Mouse (Mus musculus): ENCODE results near the gene Dtx3. TPM values are rescaled to one million over a fixed set of nuclear protein-coding genes. Genes with fewer than 3 reads are reported as not detected.

Gene Dtx3
- polyA plus RNA-seq, 1 experiment, result 49.8 TPM

DNA sequence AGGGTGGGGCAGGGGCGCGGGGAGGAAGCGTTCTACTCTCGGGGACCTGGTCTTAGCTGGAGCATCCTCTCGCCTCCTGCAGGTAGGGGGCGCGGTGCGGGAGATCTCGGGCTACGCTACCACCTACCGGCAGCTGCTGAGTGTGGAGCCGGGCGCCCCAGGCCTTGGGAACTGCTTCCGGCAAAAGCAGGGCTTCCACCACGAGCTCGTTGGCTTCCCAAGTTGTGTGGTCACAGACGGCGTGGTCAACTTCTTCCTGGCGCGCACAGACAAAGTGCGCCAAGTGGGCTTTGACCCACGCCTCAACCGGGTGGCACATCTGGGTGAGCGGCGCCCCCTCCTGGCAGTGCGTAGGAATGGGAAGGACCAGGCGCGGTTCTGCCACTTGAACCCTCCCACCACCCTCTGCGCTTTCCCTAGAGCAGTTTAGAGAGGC lies 24.7 kb downstream of the Dtx3 start:
- Histone ChIP-seq H3K27ac (ENCODE audit: insufficient read depth, low read length) (no peak overlapping the region), H3K27me3 (ENCODE audit: control insufficient read depth, insufficient read depth, low read length, poor library complexity, severe bottlenecking) (no peaks in the 10 kb centered on the region), H3K4me1 (ENCODE audit: control insufficient read depth, insufficient read depth, low read length) (peaks cover 4% of the 10 kb centered on the region), H3K4me3 (ENCODE audit: low read depth, low read length) (peak overlapping the region; percentile 75), H3K9ac (ENCODE audit: low read depth, poor library complexity, severe bottlenecking) (peak overlapping the region; percentile 54), H3K9me3 (replicated peaks; ENCODE audit: control insufficient read depth, insufficient read depth, low read length, poor library complexity, severe bottlenecking) (no peaks in the 10 kb centered on the region), H3K36me3 (ENCODE audit: control insufficient read depth, insufficient read depth, low read length, poor library complexity, severe bottlenecking) (no peaks in the 10 kb centered on the region)
- TF ChIP-seq CTCF (IDR thresholded peaks at IDR 0.05; ENCODE audit: low read depth, low read length), result peak; percentile 81
- no peak for TF ChIP-seq EP300 (IDR thresholded peaks at IDR 0.05; ENCODE audit: insufficient read depth, low read depth, low read length)
- TF ChIP-seq POLR2A (IDR thresholded peaks at IDR 0.05; ENCODE audit: insufficient read depth, low read length), result no peak

DNA sequence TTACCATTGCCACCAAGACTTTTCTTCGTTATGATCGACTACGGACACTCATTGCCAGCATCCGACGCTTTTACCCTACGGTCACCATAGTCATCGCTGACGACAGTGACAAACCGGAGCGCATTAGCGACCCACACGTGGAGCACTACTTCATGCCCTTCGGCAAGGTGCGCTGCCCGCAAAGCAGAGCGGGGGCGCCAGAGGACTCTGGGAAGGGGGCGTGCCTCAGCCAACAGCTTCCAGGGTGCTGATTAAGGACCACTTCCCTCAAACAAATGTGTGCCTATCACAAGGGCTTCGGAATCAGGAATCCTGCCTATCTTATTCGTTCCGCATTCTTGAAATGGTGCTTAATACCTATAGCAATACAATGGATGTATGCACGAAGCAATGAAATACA lies 25.5 kb downstream of the Dtx3 start:
- H3K27ac ChIP-seq (ENCODE audit: insufficient read depth, low read length), result no peak overlapping the region

DNA sequence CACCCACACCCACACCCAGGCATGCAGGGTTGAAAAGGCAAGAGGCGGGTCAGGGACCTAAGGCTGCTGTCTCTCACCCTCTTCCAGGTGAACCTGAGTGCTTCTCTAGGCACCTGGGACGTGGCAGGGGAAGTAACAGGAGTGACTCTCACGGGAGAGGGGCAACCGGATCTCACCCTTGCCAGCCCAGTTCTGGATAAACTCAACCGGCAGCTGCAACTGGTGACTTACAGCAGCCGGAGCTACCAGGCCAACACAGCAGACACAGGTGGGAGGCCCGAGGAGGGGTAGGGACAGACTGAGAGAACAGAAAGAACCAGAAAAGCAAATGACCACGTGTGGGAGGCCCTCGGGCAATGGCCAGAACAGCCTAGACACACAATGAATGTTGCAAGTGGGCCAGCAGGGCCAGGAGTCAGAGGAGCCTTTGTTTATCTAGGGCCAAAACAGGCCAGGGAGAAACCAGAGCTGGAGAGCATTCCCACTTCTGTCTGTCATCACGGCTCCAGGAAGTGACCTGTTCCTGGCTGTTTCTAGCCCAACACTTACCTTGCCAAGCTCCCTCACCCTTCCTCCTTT lies 27.8 kb downstream of the Dtx3 start:
- Histone ChIP-seq H3K4me1 (ENCODE audit: control insufficient read depth, insufficient read depth, low read length) (peaks cover 7% of the 10 kb centered on the region), H3K9ac (ENCODE audit: low read depth, poor library complexity, severe bottlenecking) (no peak overlapping the region), H3K9me3 (replicated peaks; ENCODE audit: control insufficient read depth, insufficient read depth, low read length, poor library complexity, severe bottlenecking) (no peaks in the 10 kb centered on the region), H3K27ac (ENCODE audit: insufficient read depth, low read length) (no peak overlapping the region), H3K4me3 (ENCODE audit: low read depth, low read length) (no peak overlapping the region), H3K36me3 (ENCODE audit: control insufficient read depth, insufficient read depth, low read length, poor library complexity, severe bottlenecking) (no peaks in the 10 kb centered on the region), H3K27me3 (ENCODE audit: control insufficient read depth, insufficient read depth, low read length, poor library complexity, severe bottlenecking) (no peaks in the 10 kb centered on the region)
- TF ChIP-seq POLR2A (IDR thresholded peaks at IDR 0.05; ENCODE audit: insufficient read depth, low read length), result no peak
- TF ChIP-seq CTCF (IDR thresholded peaks at IDR 0.05; ENCODE audit: low read depth, low read length), result no peak
- no peak for TF ChIP-seq EP300 (IDR thresholded peaks at IDR 0.05; ENCODE audit: insufficient read depth, low read depth, low read length)

More for the DNA sequence above, 25.5 kb downstream of the Dtx3 start:
- no peaks in the 10 kb centered on the region for H3K27me3 ChIP-seq (ENCODE audit: control insufficient read depth, insufficient read depth, low read length, poor library complexity, severe bottlenecking)
- TF ChIP-seq EP300 (IDR thresholded peaks at IDR 0.05; ENCODE audit: insufficient read depth, low read depth, low read length) (0 out of 2 replicates have a peak, but pooled peaks have one; percentile 35), CTCF (IDR thresholded peaks at IDR 0.05; ENCODE audit: low read depth, low read length) (peak; percentile 56), POLR2A (IDR thresholded peaks at IDR 0.05; ENCODE audit: insufficient read depth, low read length) (no peak)
- H3K4me1 ChIP-seq (ENCODE audit: control insufficient read depth, insufficient read depth, low read length), result peaks cover 4% of the 10 kb centered on the region
- no peaks in the 10 kb centered on the region for H3K36me3 ChIP-seq (ENCODE audit: control insufficient read depth, insufficient read depth, low read length, poor library complexity, severe bottlenecking)
- peak overlapping the region; percentile 70 for H3K4me3 ChIP-seq (ENCODE audit: low read depth, low read length)
- H3K9ac ChIP-seq (ENCODE audit: low read depth, poor library complexity, severe bottlenecking), result peak overlapping the region; percentile 54
- H3K9me3 ChIP-seq (replicated peaks; ENCODE audit: control insufficient read depth, insufficient read depth, low read length, poor library complexity, severe bottlenecking), result no peaks in the 10 kb centered on the region

DNA sequence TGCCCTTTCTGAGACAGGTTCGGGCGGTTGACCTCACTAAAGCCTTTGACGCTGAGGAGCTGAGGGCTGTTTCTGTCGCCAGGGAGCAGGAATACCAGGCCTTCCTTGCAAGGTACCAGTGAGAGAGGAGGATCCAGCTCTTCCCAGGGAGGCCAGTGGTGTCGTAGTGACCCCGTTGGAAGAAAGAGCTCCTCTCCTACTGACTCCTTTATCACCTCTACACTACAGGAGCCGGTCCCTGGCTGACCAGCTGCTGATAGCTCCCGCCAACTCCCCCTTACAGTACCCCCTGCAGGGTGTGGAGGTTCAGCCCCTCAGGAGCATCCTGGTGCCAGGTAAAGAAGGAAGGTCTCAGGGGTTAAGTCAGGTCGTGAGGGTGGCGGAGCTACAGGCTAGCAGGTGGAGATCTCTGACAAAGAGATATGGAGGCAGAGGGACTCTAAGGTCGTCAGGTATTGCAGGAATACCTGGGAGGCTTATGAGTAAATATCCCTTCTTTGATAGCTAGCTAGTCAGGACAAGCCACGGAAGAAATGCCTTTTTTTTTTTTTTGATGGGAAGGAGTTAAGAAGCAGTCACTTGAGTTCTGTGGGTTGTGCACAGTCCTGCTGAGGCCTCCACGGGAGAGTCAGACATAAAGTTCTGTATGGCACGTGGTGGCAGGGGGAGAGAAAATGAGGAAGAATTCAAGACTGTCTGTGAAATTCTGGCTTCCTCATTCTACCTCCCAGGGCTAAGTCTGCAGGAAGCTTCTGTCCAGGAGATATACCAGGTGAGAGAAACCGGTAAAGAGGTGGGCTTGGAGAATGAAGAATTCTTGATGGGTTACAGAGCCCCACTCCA lies 28.5 kb downstream of the Dtx3 start:
- peak overlapping the region; percentile 67 for H3K4me3 ChIP-seq (ENCODE audit: low read depth, low read length)
- no peaks in the 10 kb centered on the region for H3K9me3 ChIP-seq (replicated peaks; ENCODE audit: control insufficient read depth, insufficient read depth, low read length, poor library complexity, severe bottlenecking)
- H3K9ac ChIP-seq (ENCODE audit: low read depth, poor library complexity, severe bottlenecking), result peak overlapping the region; percentile 19; the same call in 1 of the 2 replicates
- H3K36me3 ChIP-seq (ENCODE audit: control insufficient read depth, insufficient read depth, low read length, poor library complexity, severe bottlenecking), result no peaks in the 10 kb centered on the region
- H3K27me3 ChIP-seq (ENCODE audit: control insufficient read depth, insufficient read depth, low read length, poor library complexity, severe bottlenecking), result no peaks in the 10 kb centered on the region
- no peak overlapping the region for H3K27ac ChIP-seq (ENCODE audit: insufficient read depth, low read length)
- peaks cover 8% of the 10 kb centered on the region for H3K4me1 ChIP-seq (ENCODE audit: control insufficient read depth, insufficient read depth, low read length)
- TF ChIP-seq POLR2A (IDR thresholded peaks at IDR 0.05; ENCODE audit: insufficient read depth, low read length) (no peak), CTCF (IDR thresholded peaks at IDR 0.05; ENCODE audit: low read depth, low read length) (no peak), EP300 (IDR thresholded peaks at IDR 0.05; ENCODE audit: insufficient read depth, low read depth, low read length) (no peak)

DNA sequence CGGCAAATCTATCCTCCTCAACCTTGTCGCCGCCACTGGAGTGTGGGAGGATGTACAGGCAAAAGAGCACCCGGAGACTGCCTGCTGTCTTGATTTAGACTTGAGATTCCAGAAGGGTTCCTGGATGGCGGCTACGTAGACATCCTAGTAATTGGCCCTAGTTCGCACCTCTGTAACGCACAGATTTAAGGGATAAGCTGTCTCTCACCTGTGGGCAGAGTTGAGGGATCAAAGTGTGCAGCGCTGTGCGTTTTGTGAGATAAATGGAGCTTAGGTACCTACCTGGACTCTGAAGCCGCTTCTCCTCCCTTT lies 29.2 kb downstream of the Dtx3 start:
- peak overlapping the region; percentile 79 for H3K9ac ChIP-seq (ENCODE audit: low read depth, poor library complexity, severe bottlenecking)
- no peaks in the 10 kb centered on the region for H3K27me3 ChIP-seq (ENCODE audit: control insufficient read depth, insufficient read depth, low read length, poor library complexity, severe bottlenecking)
- no peaks in the 10 kb centered on the region for H3K9me3 ChIP-seq (replicated peaks; ENCODE audit: control insufficient read depth, insufficient read depth, low read length, poor library complexity, severe bottlenecking)
- no peaks in the 10 kb centered on the region for H3K36me3 ChIP-seq (ENCODE audit: control insufficient read depth, insufficient read depth, low read length, poor library complexity, severe bottlenecking)
- peaks cover 8% of the 10 kb centered on the region for H3K4me1 ChIP-seq (ENCODE audit: control insufficient read depth, insufficient read depth, low read length)
- no peak overlapping the region for H3K27ac ChIP-seq (ENCODE audit: insufficient read depth, low read length)
- TF ChIP-seq EP300 (IDR thresholded peaks at IDR 0.05; ENCODE audit: insufficient read depth, low read depth, low read length) (no peak), CTCF (IDR thresholded peaks at IDR 0.05; ENCODE audit: low read depth, low read length) (no peak), POLR2A (IDR thresholded peaks at IDR 0.05; ENCODE audit: insufficient read depth, low read length) (no peak)
- H3K4me3 ChIP-seq (ENCODE audit: low read depth, low read length), result peak overlapping the region; percentile 67
